Comparison of ENCODE assay signal across 26 mouse cellular contexts in genomic region chr7:105803428-105803827, GRCm38 (mm10). TPM values are rescaled to one million over a fixed set of nuclear protein-coding genes. Genes with fewer than 3 reads are reported as not detected.
A peak's percentile ranks its signal among the peaks of the same experiment; 100 is the strongest.
DNase-seq lines count a peak whose midpoint lies in the region; ATAC-seq and TF ChIP-seq lines count a peak whose summit lies in the region.
"Had no signal": no experiment of that assay in that cellular context is flagged by ENCODE, and none has a peak within 500 bp of the region (broad histone marks: within the 10 kb centered on the region; RNA-seq: fewer than 3 reads in every experiment).

No protein-coding gene starts in this region.

- H3K79me2 ChIP-seq in heart, adult 2 months (replicated peaks; ENCODE audit: control insufficient read depth, insufficient read depth, low read length), result no peaks in the 10 kb centered on the region

- H3K9me3 ChIP-seq in heart, postnatal 0 days (replicated peaks; ENCODE audit: control insufficient read depth, low read length), result no peaks in the 10 kb centered on the region
- no peaks in the 10 kb centered on the region for H3K9me3 ChIP-seq in midbrain, embryonic 11.5 days (ENCODE audit: control insufficient read depth, low read length)
- H3K9me3 ChIP-seq in midbrain, embryonic 14.5 days (ENCODE audit: control insufficient read depth, low read length), result no peaks in the 10 kb centered on the region
- H3K9me3 ChIP-seq: embryonic facial prominence, embryonic 12.5 days; embryonic facial prominence, embryonic 15.5 days; heart, embryonic 10.5 days; hindbrain, embryonic 12.5 days; hindbrain, embryonic 15.5 days; intestine, embryonic 15.5 days had no signal

- intact Hi-C loops in heart, adult 2 months (cut with DNase I), result loop anchor here (5.0 kb wide), 1 partner anchor 36 kb away; no protein-coding TSS in a partner anchor
- intact Hi-C loops in heart, postnatal 10 days (cut with DNase I), result no loop called here
- intact Hi-C loops in heart, postnatal 36 days (cut with DNase I), result no loop called here

- no peak for TF ChIP-seq POLR2A in heart, adult 2 months (IDR thresholded peaks at IDR 0.05; ENCODE audit: insufficient read depth, low read depth, low read length)

- TF ChIP-seq CTCF in heart, adult 2 months (IDR thresholded peaks at IDR 0.05), result no peak
- TF ChIP-seq CTCF in heart, postnatal 0 days (IDR thresholded peaks at IDR 0.05; ENCODE audit: low read depth), result no peak

- H3K36me3 ChIP-seq in heart, adult 2 months (ENCODE audit: control insufficient read depth, insufficient read depth, low read length), result peaks cover 17% of the 10 kb centered on the region
- no peaks in the 10 kb centered on the region for H3K36me3 ChIP-seq in heart, postnatal 0 days (replicated peaks; ENCODE audit: control insufficient read depth, insufficient read depth, low read length)
- H3K36me3 ChIP-seq in midbrain, embryonic 11.5 days (ENCODE audit: control insufficient read depth, insufficient read depth, low read length), result no peaks in the 10 kb centered on the region
- H3K36me3 ChIP-seq in midbrain, embryonic 14.5 days (ENCODE audit: control insufficient read depth, insufficient read depth, low read length), result 0 out of 2 replicates have a peak, but pooled peaks cover 3% of the 10 kb centered on the region
- H3K36me3 ChIP-seq: hindbrain, embryonic 15.5 days; intestine, embryonic 15.5 days had no signal

- H3K4me1 ChIP-seq in heart, adult 2 months (ENCODE audit: control insufficient read depth, insufficient read depth, low read length), result peaks cover 5% of the 10 kb centered on the region
- H3K4me1 ChIP-seq in heart, postnatal 0 days (ENCODE audit: control insufficient read depth, insufficient read depth), result 0 out of 2 replicates have a peak, but pooled peaks cover 4% of the 10 kb centered on the region
- H3K4me1 ChIP-seq in midbrain, embryonic 11.5 days (ENCODE audit: control insufficient read depth, insufficient read depth, low read length), result no peaks in the 10 kb centered on the region
- no peaks in the 10 kb centered on the region for H3K4me1 ChIP-seq in midbrain, embryonic 14.5 days (ENCODE audit: control insufficient read depth, insufficient read depth, low read length)
- H3K4me1 ChIP-seq: embryonic facial prominence, embryonic 12.5 days; embryonic facial prominence, embryonic 15.5 days; heart, embryonic 10.5 days; hindbrain, embryonic 12.5 days; hindbrain, embryonic 15.5 days; intestine, embryonic 15.5 days had no signal

- no peak overlapping the region for H3K9ac ChIP-seq in heart, adult 2 months (ENCODE audit: low read depth, low read length)
- H3K9ac ChIP-seq in heart, postnatal 0 days (replicated peaks; ENCODE audit: low read depth, low read length), result no peak overlapping the region
- no peak overlapping the region for H3K9ac ChIP-seq in midbrain, embryonic 11.5 days (ENCODE audit: low read length)
- no peak overlapping the region for H3K9ac ChIP-seq in midbrain, embryonic 14.5 days (replicated peaks; ENCODE audit: low read length)
- H3K9ac ChIP-seq: embryonic facial prominence, embryonic 12.5 days; embryonic facial prominence, embryonic 15.5 days; forebrain, postnatal 0 days; hindbrain, embryonic 12.5 days; hindbrain, embryonic 15.5 days; intestine, embryonic 15.5 days had no signal

- no peak overlapping the region for H3K4me3 ChIP-seq in heart, adult 2 months
- no peak overlapping the region for H3K4me3 ChIP-seq in heart, postnatal 0 days (ENCODE audit: low read depth, low read length)
- H3K4me3 ChIP-seq in midbrain, embryonic 11.5 days (ENCODE audit: low read depth, low read length), result no peak overlapping the region
- no peak overlapping the region for H3K4me3 ChIP-seq in midbrain, embryonic 14.5 days (replicated peaks; ENCODE audit: low read depth, low read length)
- H3K4me3 ChIP-seq: embryonic facial prominence, embryonic 12.5 days; embryonic facial prominence, embryonic 15.5 days; heart, embryonic 10.5 days; hindbrain, embryonic 12.5 days; hindbrain, embryonic 15.5 days; intestine, embryonic 15.5 days had no signal

- no peak overlapping the region for H3K4me2 ChIP-seq in heart, postnatal 0 days (ENCODE audit: low read depth, low read length)
- no peak overlapping the region for H3K4me2 ChIP-seq in midbrain, embryonic 11.5 days
- H3K4me2 ChIP-seq in midbrain, embryonic 14.5 days (ENCODE audit: low read length), result no peak overlapping the region
- H3K4me2 ChIP-seq: embryonic facial prominence, embryonic 12.5 days; embryonic facial prominence, embryonic 15.5 days; hindbrain, embryonic 12.5 days; hindbrain, embryonic 15.5 days; intestine, embryonic 15.5 days had no signal

- H3K27ac ChIP-seq in heart, adult 2 months, result peak overlapping the region; percentile 36
- H3K27ac ChIP-seq in heart, postnatal 0 days (ENCODE audit: low read depth), result peak overlapping the region; percentile 69
- H3K27ac ChIP-seq in midbrain, embryonic 11.5 days (ENCODE audit: low read depth, low read length), result no peak overlapping the region
- no peak overlapping the region for H3K27ac ChIP-seq in midbrain, embryonic 14.5 days (replicated peaks; ENCODE audit: low read depth, low read length)
- H3K27ac ChIP-seq: embryonic facial prominence, embryonic 12.5 days; embryonic facial prominence, embryonic 15.5 days; heart, embryonic 10.5 days; hindbrain, embryonic 12.5 days; hindbrain, embryonic 15.5 days; intestine, embryonic 15.5 days had no signal

- no peak for DNase-seq in heart, adult 2 months
- DNase-seq in heart, postnatal 10 days, result no peak
- DNase-seq in heart, postnatal 0 days (ENCODE audit: low spot score), result no peak
- no peak for DNase-seq in heart, postnatal 36 days
- peak; percentile 66 for DNase-seq in midbrain, embryonic 11.5 days (ENCODE audit: low spot score, missing footprints)
- DNase-seq in midbrain, embryonic 14.5 days, result no peak
- DNase-seq: adrenal gland, adult 2 months; adrenal gland, postnatal 14 days; cerebellum, adult 11 months; cerebellum, adult 2 months; cerebellum, adult 9-11 months; cerebellum, postnatal 25 days; forebrain, postnatal 0 days; gastrocnemius, postnatal 10 days; gastrocnemius, postnatal 36 days; kidney, adult 18-20 months had no signal

- ATAC-seq in heart, postnatal 0 days (ENCODE audit: insufficient read depth, low read depth), result no peak
- no peak for ATAC-seq in midbrain, embryonic 11.5 days (ENCODE audit: low FRiP score)
- no peak for ATAC-seq in midbrain, embryonic 14.5 days (ENCODE audit: low FRiP score, low TSS enrichment)
- ATAC-seq: CD4-positive, CD25-positive, alpha-beta regulatory T cell, adult 4 months; forebrain, embryonic 14.5 days; forebrain, postnatal 0 days; intestine, embryonic 15.5 days had no signal

- no peak for TF ChIP-seq EP300 in heart, adult 2 months (IDR thresholded peaks at IDR 0.05; ENCODE audit: insufficient read depth, low read depth, low read length)
- TF ChIP-seq EP300 in heart, postnatal 0 days (IDR thresholded peaks at IDR 0.05; ENCODE audit: low read depth), result no peak

- H3K27me3 ChIP-seq in heart, adult 2 months (ENCODE audit: control insufficient read depth, insufficient read depth, low read length), result no peaks in the 10 kb centered on the region
- H3K27me3 ChIP-seq in heart, postnatal 0 days (ENCODE audit: control insufficient read depth, insufficient read depth, low read length), result no peaks in the 10 kb centered on the region
- no peaks in the 10 kb centered on the region for H3K27me3 ChIP-seq in midbrain, embryonic 11.5 days (ENCODE audit: control insufficient read depth, insufficient read depth, low read length)
- no peaks in the 10 kb centered on the region for H3K27me3 ChIP-seq in midbrain, embryonic 14.5 days (ENCODE audit: control insufficient read depth, insufficient read depth, low read length)
- H3K27me3 ChIP-seq: embryonic facial prominence, embryonic 12.5 days; embryonic facial prominence, embryonic 15.5 days; hindbrain, embryonic 12.5 days; hindbrain, embryonic 15.5 days; intestine, embryonic 15.5 days had no signal

RNA-seq across cellular contexts. Expression of gene Mrpl17, which starts 7.5 kb away (rescaled TPM):
- 100 to 1,000 TPM in 1 of 2 experiments, 10 to 100 TPM in 1; 93.1 to 133 TPM for total RNA-seq in heart, adult 2 months (2021)
- polyA plus RNA-seq in heart, adult 2 months (2012; rRNA removed), result 139 and 144 TPM in 2 replicates
- 100 to 1,000 TPM in 1 of 2 experiments, 10 to 100 TPM in 1; 100.0 to 110 TPM for total RNA-seq in heart, postnatal 10 days (2021)
- total RNA-seq in heart, postnatal 0 days (2014; rRNA removed; ENCODE audit: low replicate concordance), result 18.6 and 46.1 TPM in 2 replicates
- polyA plus RNA-seq in heart, postnatal 0 days (2015; fragmentation: Nextera tagmentation; extraction: Ambion mirVana), result 207 and 217 TPM in 2 replicates
- total RNA-seq in heart, postnatal 36 days (2021), result 100 to 1,000 TPM; 115 to 117 TPM
- polyA plus RNA-seq in midbrain, embryonic 11.5 days (2014; fragmentation: Nextera tagmentation; extraction: Ambion mirVana), result 245 and 258 TPM in 2 replicates
- polyA plus RNA-seq in midbrain, embryonic 14.5 days (2014; fragmentation: Nextera tagmentation; extraction: Ambion mirVana), result 186 and 200 TPM in 2 replicates

RNA-seq across cellular contexts. Expression of gene Dchs1, which starts 16.0 kb away (rescaled TPM):
- 1 to 10 TPM; 7.2 to 8.5 TPM for total RNA-seq in heart, adult 2 months (2021)
- 8.0 and 11.0 TPM in 2 replicates for polyA plus RNA-seq in heart, adult 2 months (2012; rRNA removed)
- total RNA-seq in heart, postnatal 10 days (2021), result 10 to 100 TPM; 30.6 to 34.2 TPM
- 19.3 and 27.2 TPM in 2 replicates for total RNA-seq in heart, postnatal 0 days (2014; rRNA removed; ENCODE audit: low replicate concordance)
- 1.9 and 2.1 TPM in 2 replicates for polyA plus RNA-seq in heart, postnatal 0 days (2015; fragmentation: Nextera tagmentation; extraction: Ambion mirVana)
- total RNA-seq in heart, postnatal 36 days (2021), result 1 to 10 TPM; 8.6 to 9.8 TPM
- polyA plus RNA-seq in midbrain, embryonic 11.5 days (2014; fragmentation: Nextera tagmentation; extraction: Ambion mirVana), result 10.7 and 12.7 TPM in 2 replicates
- polyA plus RNA-seq in midbrain, embryonic 14.5 days (2014; fragmentation: Nextera tagmentation; extraction: Ambion mirVana), result 22.4 and 26.1 TPM in 2 replicates
- total RNA-seq: granulocyte monocyte progenitor cell, adult 5-6 weeks; hematopoietic stem cell, adult 5-6 weeks had no signal
- polyA plus RNA-seq: CD4-positive, CD25-positive, alpha-beta regulatory T cell, adult 4 months had no signal

RNA-seq across cellular contexts. Expression of gene Tpp1, which starts 51.4 kb away (rescaled TPM):
- 10 to 100 TPM; 42.1 to 50.3 TPM for total RNA-seq in heart, adult 2 months (2021)
- polyA plus RNA-seq in heart, adult 2 months (2012; rRNA removed), result 66.1 and 90.0 TPM in 2 replicates
- total RNA-seq in heart, postnatal 10 days (2021), result 10 to 100 TPM; 42.2 to 46.6 TPM
- 89.7 and 99.9 TPM in 2 replicates for total RNA-seq in heart, postnatal 0 days (2014; rRNA removed; ENCODE audit: low replicate concordance)
- 54.8 and 61.2 TPM in 2 replicates for polyA plus RNA-seq in heart, postnatal 0 days (2015; fragmentation: Nextera tagmentation; extraction: Ambion mirVana)
- total RNA-seq in heart, postnatal 36 days (2021), result 10 to 100 TPM; 44.7 to 47.5 TPM
- polyA plus RNA-seq in midbrain, embryonic 11.5 days (2014; fragmentation: Nextera tagmentation; extraction: Ambion mirVana), result 54.1 and 57.9 TPM in 2 replicates
- 22.5 and 49.5 TPM in 2 replicates for polyA plus RNA-seq in midbrain, embryonic 14.5 days (2014; fragmentation: Nextera tagmentation; extraction: Ambion mirVana)

RNA-seq across cellular contexts. Expression of gene Taf10, which starts 59.3 kb away (rescaled TPM):
- 100 to 1,000 TPM; 110 to 115 TPM for total RNA-seq in heart, adult 2 months (2021)
- 158 and 176 TPM in 2 replicates for polyA plus RNA-seq in heart, adult 2 months (2012; rRNA removed)
- 100 to 1,000 TPM; 102 to 108 TPM for total RNA-seq in heart, postnatal 10 days (2021)
- 108 and 159 TPM in 2 replicates for total RNA-seq in heart, postnatal 0 days (2014; rRNA removed; ENCODE audit: low replicate concordance)
- polyA plus RNA-seq in heart, postnatal 0 days (2015; fragmentation: Nextera tagmentation; extraction: Ambion mirVana), result 80.1 and 88.4 TPM in 2 replicates
- 100 to 1,000 TPM in 1 of 2 experiments, 10 to 100 TPM in 1; 97.5 to 100 TPM for total RNA-seq in heart, postnatal 36 days (2021)
- polyA plus RNA-seq in midbrain, embryonic 11.5 days (2014; fragmentation: Nextera tagmentation; extraction: Ambion mirVana), result 163 and 195 TPM in 2 replicates
- polyA plus RNA-seq in midbrain, embryonic 14.5 days (2014; fragmentation: Nextera tagmentation; extraction: Ambion mirVana), result 131 and 152 TPM in 2 replicates

Comparison
In these comparisons a context has a peak if more than half of its experiments do, and no peak if none do; other contexts are left out.
1. H3K27ac ChIP-seq: peak in heart, adult 2 months (single experiment) and heart, postnatal 0 days (single experiment); none in midbrain, embryonic 11.5 days (single experiment) and midbrain, embryonic 14.5 days (single experiment).